Mouse (Mus musculus): Measurements from ENCODE around the gene Adam6b.

GRCm38 (mm10) chr12:113476164-113476563 lies 13.1 kb upstream of the Adam6b start:
- TF ChIP-seq CTCF (IDR thresholded peaks at IDR 0.05; ENCODE audit: extremely low read depth, insufficient read depth, insufficient read length, insufficient replicate concordance) (no peak), POLR2A (IDR thresholded peaks at IDR 0.05; ENCODE audit: low read depth, low read length) (no peak)

Measured in spleen, adult 2 months (tissue).